Mouse (Mus musculus) brain, embryonic 14.5 days (tissue): ENCODE results near the gene Foxj1.

Source experiments
- CTCF ChIP-seq: fragments of 200-500 bp; IDR thresholded peaks from 2 replicates; pipeline ENCODE4 v1.5.1; 2012; ENCODE audit warnings: inconsistent platforms, mild to moderate bottlenecking, moderate library complexity, borderline replicate concordance; ENCODE audit not compliant: insufficient read depth, insufficient read length; ENCODE audit errors: extremely low read depth
- POLR2A ChIP-seq: fragments of 200-500 bp; IDR thresholded peaks from 2 replicates; pipeline ENCODE4 v1.6.1; 2012; ENCODE audit warnings: mild to moderate bottlenecking, inconsistent platforms, borderline replicate concordance; ENCODE audit not compliant: poor library complexity, insufficient read depth, insufficient read length, severe bottlenecking; ENCODE audit errors: extremely low read depth

GRCm38 (mm10) chr11:116366124-116366523, 30.9 kb upstream of the Foxj1 start:
- TF ChIP-seq CTCF (no peak), POLR2A (no peak)
